Mouse (Mus musculus) liver, postnatal 0 days (tissue): ENCODE measurements around the gene Usp35. TPM values are rescaled to one million over a fixed set of nuclear protein-coding genes. Genes with fewer than 3 reads are reported as not detected.

Experiments used
- ATAC-seq: fragments of 200-750 bp; cut with Nextera tagmentation; 2 replicates; pipeline ENCODE4 v1.8.0; 2017; ENCODE audit warnings: mild to moderate bottlenecking, moderate library complexity
- DNase-seq: peaks from one replicate; pipeline ENCODE4 v3.0.0-alpha.2; 2016
- H3K27ac ChIP-seq: fragments of 300-500 bp; sonication (generic); 2 replicates; pipeline ENCODE4 v1.5.1; 2014; ENCODE audit warnings: antibody characterized with exemption, moderate library complexity, mild to moderate bottlenecking, low read depth
- H3K27me3 ChIP-seq: fragments of 300-500 bp; sonication (generic); 2 replicates; pipeline ENCODE4 v1.6.1; 2014; ENCODE audit warnings: low read length, control low read depth, mixed read lengths; ENCODE audit not compliant: insufficient read depth
- H3K36me3 ChIP-seq: fragments of 300-500 bp; sonication (generic); replicated peaks from 2 replicates; pipeline ENCODE4 v1.6.1; 2014; ENCODE audit warnings: mild to moderate bottlenecking, control low read depth, low read length, moderate library complexity, mixed read lengths; ENCODE audit not compliant: insufficient read depth
- H3K4me1 ChIP-seq: fragments of 300-500 bp; sonication (generic); 2 replicates; pipeline ENCODE4 v1.6.1; 2014; ENCODE audit warnings: antibody characterized with exemption, mild to moderate bottlenecking, control low read depth; ENCODE audit not compliant: insufficient read depth
- H3K4me2 ChIP-seq: fragments of 300-500 bp; sonication (generic); 2 replicates; pipeline ENCODE4 v1.6.1; 2014; ENCODE audit warnings: low read depth, mild to moderate bottlenecking, low read length, moderate library complexity, mixed read lengths
- H3K4me3 ChIP-seq: fragments of 300-500 bp; sonication (generic); 2 replicates; pipeline ENCODE4 v1.5.1; 2014; ENCODE audit warnings: low read depth, low read length
- H3K9ac ChIP-seq: fragments of 300-500 bp; sonication (generic); replicated peaks from 2 replicates; pipeline ENCODE4 v1.6.1; 2014; ENCODE audit warnings: mild to moderate bottlenecking, moderate library complexity
- H3K9me3 ChIP-seq: fragments of 300-500 bp; sonication (generic); 2 replicates; pipeline ENCODE4 v1.6.1; 2016; ENCODE audit warnings: mild to moderate bottlenecking, control low read depth, low read length, mixed read lengths
- CTCF ChIP-seq: sonication (generic); IDR thresholded peaks from 2 replicates; pipeline ENCODE4 v1.5.1; 2016; ENCODE audit warnings: antibody characterized with exemption, low read depth
- EP300 ChIP-seq: IDR thresholded peaks from 2 replicates; pipeline ENCODE4 v1.6.1; 2016; ENCODE audit warnings: antibody characterized with exemption, low read depth, mild to moderate bottlenecking
- WGBS: fragments of 180-500 bp; shearing (Covaris S2); extraction: QIAGEN DNeasy Blood & Tissue Kit; methylation state at CpG from one replicate; pipeline ENCODE4 v1.1.7; 2014; ENCODE audit not compliant: insufficient replicate concordance; 5-methylcytosine and 5-hydroxymethylcytosine counted together
- polyA plus RNA-seq: library from polyadenylated mRNA; unstranded; fragments of >200 nt; fragmentation: Nextera tagmentation; extraction: Ambion mirVana; gene quantifications from 2 replicates; pipeline ENCODE4 v1.2.1, GENCODE M21; 2015

Gene Usp35
- polyA plus RNA-seq, 1 experiment from 2014 or later: 0.14 TPM

- Histone ChIP-seq H3K9me3 (no peaks in the 10 kb centered on the region), H3K4me1 (no peaks in the 10 kb centered on the region), H3K4me3 (no peak overlapping the region), H3K27me3 (no peaks in the 10 kb centered on the region), H3K4me2 (no peak overlapping the region), H3K9ac (no peak overlapping the region), H3K36me3 (peaks cover 4% of the 10 kb centered on the region; the same call in 1 of the 2 replicates), H3K27ac (no peak overlapping the region)
- 68% methylated on average over 6 of the region's 6 CpGs for WGBS
- ATAC-seq (no peak), DNase-seq (no peak)
- TF ChIP-seq EP300: no peak
- TF ChIP-seq CTCF: no peak
Observed at GRCm38 (mm10) chr7:97312856-97313255, 19.0 kb downstream of the Usp35 start.

- ATAC-seq: no peak
- DNase-seq: no peak
- TF ChIP-seq CTCF (no peak), EP300 (no peak)
Observed at GRCm38 (mm10) chr7:97312196-97312595, 19.6 kb downstream of the Usp35 start.

GRCm38 (mm10) chr7:97311620-97312019 is 20.2 kb downstream of the Usp35 start:
- ATAC-seq (no peak), DNase-seq (no peak)
- Histone ChIP-seq H3K36me3 (peaks cover 4% of the 10 kb centered on the region; the same call in 1 of the 2 replicates), H3K9me3 (no peaks in the 10 kb centered on the region), H3K4me3 (no peak overlapping the region), H3K9ac (no peak overlapping the region), H3K4me2 (no peak overlapping the region), H3K4me1 (no peaks in the 10 kb centered on the region), H3K27me3 (no peaks in the 10 kb centered on the region), H3K27ac (no peak overlapping the region)
- WGBS: 84% methylated on average over 14 of the region's 14 CpGs
- no peak for TF ChIP-seq EP300
- TF ChIP-seq CTCF: no peak

More at GRCm38 (mm10) chr7:97312196-97312595, 19.6 kb downstream of the Usp35 start:
- H3K36me3 ChIP-seq: peaks cover 4% of the 10 kb centered on the region; the same call in 1 of the 2 replicates
- no peak overlapping the region for H3K9ac ChIP-seq
- H3K27me3 ChIP-seq: no peaks in the 10 kb centered on the region
- H3K27ac ChIP-seq: no peak overlapping the region
- no peak overlapping the region for H3K4me3 ChIP-seq
- 88% methylated on average over 17 of the region's 17 CpGs for WGBS
- H3K9me3 ChIP-seq: no peaks in the 10 kb centered on the region
- no peak overlapping the region for H3K4me2 ChIP-seq
- H3K4me1 ChIP-seq: no peaks in the 10 kb centered on the region

- Histone ChIP-seq H3K27me3 (no peaks in the 10 kb centered on the region), H3K4me2 (no peak overlapping the region), H3K9me3 (no peaks in the 10 kb centered on the region), H3K4me1 (no peaks in the 10 kb centered on the region), H3K36me3 (peaks cover 4% of the 10 kb centered on the region; the same call in 1 of the 2 replicates), H3K4me3 (no peak overlapping the region), H3K27ac (no peak overlapping the region), H3K9ac (no peak overlapping the region)
- TF ChIP-seq EP300 (no peak), CTCF (no peak)
- WGBS: 75% methylated on average over 3 of the region's 3 CpGs
- no peak for ATAC-seq
- DNase-seq: peak; percentile 8
Observed at GRCm38 (mm10) chr7:97310341-97310635, 21.5 kb downstream of the Usp35 start.

GRCm38 (mm10) chr7:97309461-97310340 is 22.1 kb downstream of the Usp35 start:
- no peak for ATAC-seq
- DNase-seq: peak; percentile 11
- Histone ChIP-seq H3K4me3 (no peak overlapping the region), H3K27me3 (no peaks in the 10 kb centered on the region), H3K4me2 (no peak overlapping the region), H3K4me1 (no peaks in the 10 kb centered on the region), H3K9ac (no peak overlapping the region), H3K27ac (no peak overlapping the region), H3K36me3 (peaks cover 4% of the 10 kb centered on the region; the same call in 1 of the 2 replicates), H3K9me3 (no peaks in the 10 kb centered on the region)
- WGBS: 79% methylated on average over 4 of the region's 4 CpGs
- no peak for TF ChIP-seq CTCF

GRCm38 (mm10) chr7:97307546-97307945 is 24.3 kb downstream of the Usp35 start:
- no peak overlapping the region for H3K27ac ChIP-seq
- no peaks in the 10 kb centered on the region for H3K4me1 ChIP-seq
- no peak for ATAC-seq
- peak; percentile 8 for DNase-seq
- no peak for TF ChIP-seq CTCF
- no peak for TF ChIP-seq EP300
- no peak overlapping the region for H3K9ac ChIP-seq
- H3K27me3 ChIP-seq: no peaks in the 10 kb centered on the region
- peaks cover 8% of the 10 kb centered on the region; the same call in 1 of the 2 replicates for H3K36me3 ChIP-seq
- no peak overlapping the region for H3K4me3 ChIP-seq
- 82% methylated on average over 1 of the region's 1 CpGs for WGBS
- no peak overlapping the region for H3K4me2 ChIP-seq
- no peaks in the 10 kb centered on the region for H3K9me3 ChIP-seq
